Comparison of ENCODE assay signal across 10 mouse cellular contexts in genomic region chr3:94364154-94364526, GRCm38 (mm10). TPM values are rescaled to one million over a fixed set of nuclear protein-coding genes. Genes with fewer than 3 reads are reported as not detected.
DNase-seq lines count a peak whose midpoint lies in the region; ATAC-seq and TF ChIP-seq lines count a peak whose summit lies in the region.
"Had no signal": no experiment of that assay in that cellular context is flagged by ENCODE, and none has a peak within 500 bp of the region (broad histone marks: within the 10 kb centered on the region; RNA-seq: fewer than 3 reads in every experiment).

No protein-coding gene starts in this region.

- H3K4me1 ChIP-seq in heart, embryonic 13.5 days, result peaks cover 5% of the 10 kb centered on the region
- peaks cover 3% of the 10 kb centered on the region; the same call in 1 of the 2 replicates for H3K4me1 ChIP-seq in heart, embryonic 16.5 days (ENCODE audit: control insufficient read depth, insufficient read depth, low read length)
- peaks cover 9% of the 10 kb centered on the region; the same call in 1 of the 2 replicates for H3K4me1 ChIP-seq in liver, postnatal 0 days (ENCODE audit: insufficient read depth)

- no peak for ATAC-seq in heart, embryonic 13.5 days (ENCODE audit: extremely low read depth, insufficient number of reproducible peaks, low FRiP score, low TSS enrichment)
- ATAC-seq in heart, embryonic 16.5 days (replicated peaks; ENCODE audit: extremely low read depth, insufficient read depth, low FRiP score), result no peak
- no peak for ATAC-seq in liver, postnatal 0 days
- no peak for ATAC-seq in megakaryocyte, adult 5-6 weeks (ENCODE audit: poor library complexity, severe bottlenecking)

- no peak overlapping the region for H3K27ac ChIP-seq in heart, embryonic 13.5 days (replicated peaks)
- no peak overlapping the region for H3K27ac ChIP-seq in heart, embryonic 16.5 days (ENCODE audit: low read length)
- no peak overlapping the region for H3K27ac ChIP-seq in liver, postnatal 0 days (ENCODE audit: low read depth)

- no peak for TF ChIP-seq CTCF in liver, postnatal 0 days (IDR thresholded peaks at IDR 0.05; ENCODE audit: low read depth)

- peak overlapping the region; percentile 84 for H3K9ac ChIP-seq in heart, embryonic 13.5 days
- H3K9ac ChIP-seq in heart, embryonic 16.5 days (ENCODE audit: low read length), result peak overlapping the region; percentile 79
- peak overlapping the region; percentile 50; the same call in 1 of the 2 replicates for H3K9ac ChIP-seq in liver, postnatal 0 days (replicated peaks)

- H3K4me2 ChIP-seq in heart, embryonic 13.5 days, result peak overlapping the region; percentile 96
- peak overlapping the region; percentile 97 for H3K4me2 ChIP-seq in heart, embryonic 16.5 days (ENCODE audit: low read depth, low read length)
- peak overlapping the region; percentile 66 for H3K4me2 ChIP-seq in liver, postnatal 0 days (ENCODE audit: low read depth, low read length)

- peak overlapping the region; percentile 65 for H3K4me3 ChIP-seq in heart, embryonic 13.5 days
- peak overlapping the region; percentile 52 for H3K4me3 ChIP-seq in heart, embryonic 16.5 days (ENCODE audit: low read length)
- H3K4me3 ChIP-seq in liver, postnatal 0 days (ENCODE audit: low read depth, low read length), result peak overlapping the region; percentile 42

- H3K36me3 ChIP-seq in heart, embryonic 13.5 days, result no peaks in the 10 kb centered on the region
- H3K36me3 ChIP-seq in heart, embryonic 16.5 days (ENCODE audit: control insufficient read depth, insufficient read depth), result no peaks in the 10 kb centered on the region
- H3K36me3 ChIP-seq in liver, postnatal 0 days (replicated peaks; ENCODE audit: insufficient read depth, low read length), result no peaks in the 10 kb centered on the region

- peaks cover 4% of the 10 kb centered on the region; the same call in 1 of the 2 replicates for H3K9me3 ChIP-seq in heart, embryonic 13.5 days
- 0 out of 2 replicates have a peak, but pooled peaks cover 3% of the 10 kb centered on the region for H3K9me3 ChIP-seq in heart, embryonic 16.5 days (replicated peaks; ENCODE audit: control insufficient read depth, low read length)
- no peaks in the 10 kb centered on the region for H3K9me3 ChIP-seq in liver, postnatal 0 days (ENCODE audit: low read length)

- H3K27me3 ChIP-seq in heart, embryonic 13.5 days (replicated peaks), result peaks cover 66% of the 10 kb centered on the region
- H3K27me3 ChIP-seq in heart, embryonic 16.5 days (ENCODE audit: control insufficient read depth, insufficient read depth, low read length), result peaks cover 40% of the 10 kb centered on the region
- peaks cover 34% of the 10 kb centered on the region for H3K27me3 ChIP-seq in liver, postnatal 0 days (ENCODE audit: insufficient read depth, low read length)

- no peak for TF ChIP-seq EP300 in liver, postnatal 0 days (IDR thresholded peaks at IDR 0.05; ENCODE audit: low read depth)

- 5% methylated on average over 23 of the region's 23 CpGs for WGBS in heart, embryonic 13.5 days
- WGBS in heart, embryonic 16.5 days, result 3% methylated on average over 23 of the region's 23 CpGs
- WGBS in liver, postnatal 0 days (ENCODE audit: insufficient replicate concordance), result 9% methylated on average over 18 of the region's 23 CpGs

- no peak for DNase-seq in heart, postnatal 4 days
- peak; percentile 19 for DNase-seq in brain, adult 2 months (ENCODE audit: low read depth, low spot score)
- DNase-seq in liver, postnatal 0 days, result no peak
- no peak for DNase-seq in B cell, adult 2 months
- DNase-seq in thymus, adult 18-20 months, result no peak

RNA-seq across cellular contexts. Expression of gene C2cd4d, which starts 1.9 kb away (rescaled TPM):
- 0.31 and 0.52 TPM in 2 replicates for polyA plus RNA-seq in heart, embryonic 13.5 days (2015; fragmentation: Nextera tagmentation; extraction: Ambion mirVana)
- not detected for total RNA-seq in heart, postnatal 4 days (2021)
- 0.22 and 0.54 TPM in 2 replicates for polyA plus RNA-seq in heart, embryonic 16.5 days (2015; fragmentation: Nextera tagmentation; extraction: Ambion mirVana)
- 0.24 and 0.34 TPM in 2 replicates for polyA plus RNA-seq in liver, postnatal 0 days (2015; fragmentation: Nextera tagmentation; extraction: Ambion mirVana)
- not detected in 2 replicates for total RNA-seq in megakaryocyte, adult 5-6 weeks (2015)
- not detected in 2 replicates for total RNA-seq in megakaryocyte, adult 5-6 weeks (2017)
- total RNA-seq: MEL; neutrophil, adult 5-6 weeks had no signal

RNA-seq across cellular contexts. Expression of gene Rorc, which starts 8.5 kb away (rescaled TPM):
- polyA plus RNA-seq in heart, embryonic 13.5 days (2015; fragmentation: Nextera tagmentation; extraction: Ambion mirVana), result 3.3 and 3.6 TPM in 2 replicates
- total RNA-seq in heart, postnatal 4 days (2021), result 10 to 100 TPM; 17.7 to 18.1 TPM
- polyA plus RNA-seq in heart, embryonic 16.5 days (2015; fragmentation: Nextera tagmentation; extraction: Ambion mirVana), result 10.1 and 15.1 TPM in 2 replicates
- polyA plus RNA-seq in liver, postnatal 0 days (2015; fragmentation: Nextera tagmentation; extraction: Ambion mirVana), result 5.4 and 6.6 TPM in 2 replicates
- total RNA-seq in megakaryocyte, adult 5-6 weeks (2015), result 0.16 and 0.55 TPM in 2 replicates
- total RNA-seq in megakaryocyte, adult 5-6 weeks (2017), result 0.18 and 0.45 TPM in 2 replicates
- total RNA-seq: MEL had no signal

RNA-seq across cellular contexts. Expression of gene Them5, which starts 22.2 kb away (rescaled TPM):
- not detected in 2 replicates for polyA plus RNA-seq in heart, embryonic 13.5 days (2015; fragmentation: Nextera tagmentation; extraction: Ambion mirVana)
- total RNA-seq in heart, postnatal 4 days (2021), result not detected
- 0.14 TPM in 1 of 2 replicates, not detected in the other for polyA plus RNA-seq in heart, embryonic 16.5 days (2015; fragmentation: Nextera tagmentation; extraction: Ambion mirVana)
- not detected in 2 replicates for polyA plus RNA-seq in liver, postnatal 0 days (2015; fragmentation: Nextera tagmentation; extraction: Ambion mirVana)
- not detected in 2 replicates for total RNA-seq in megakaryocyte, adult 5-6 weeks (2015)
- total RNA-seq in megakaryocyte, adult 5-6 weeks (2017), result not detected in 2 replicates
- total RNA-seq: MEL; neutrophil, adult 5-6 weeks had no signal

RNA-seq across cellular contexts. Expression of gene Lingo4, which starts 34.2 kb away (rescaled TPM):
- 0.08 TPM in 2 replicates for polyA plus RNA-seq in heart, embryonic 13.5 days (2015; fragmentation: Nextera tagmentation; extraction: Ambion mirVana)
- total RNA-seq in heart, postnatal 4 days (2021), result under 1 TPM in 1 of 2 experiments, not detected in 1; 0.11 TPM
- 0.27 and 0.46 TPM in 2 replicates for polyA plus RNA-seq in heart, embryonic 16.5 days (2015; fragmentation: Nextera tagmentation; extraction: Ambion mirVana)
- polyA plus RNA-seq in liver, postnatal 0 days (2015; fragmentation: Nextera tagmentation; extraction: Ambion mirVana), result 0.38 and 0.46 TPM in 2 replicates
- total RNA-seq in megakaryocyte, adult 5-6 weeks (2015), result not detected in 2 replicates
- total RNA-seq in megakaryocyte, adult 5-6 weeks (2017), result not detected in 2 replicates
- total RNA-seq: MEL; neutrophil, adult 5-6 weeks had no signal

RNA-seq across cellular contexts. Expression of gene Tdrkh, which starts 48.9 kb away (rescaled TPM):
- polyA plus RNA-seq in heart, embryonic 13.5 days (2015; fragmentation: Nextera tagmentation; extraction: Ambion mirVana), result 8.6 and 8.8 TPM in 2 replicates
- total RNA-seq in heart, postnatal 4 days (2021), result 1 to 10 TPM; 5.8 to 7.2 TPM
- 10.1 and 12.2 TPM in 2 replicates for polyA plus RNA-seq in heart, embryonic 16.5 days (2015; fragmentation: Nextera tagmentation; extraction: Ambion mirVana)
- polyA plus RNA-seq in liver, postnatal 0 days (2015; fragmentation: Nextera tagmentation; extraction: Ambion mirVana), result 7.1 and 7.7 TPM in 2 replicates
- 2.2 and 4.8 TPM in 2 replicates for total RNA-seq in megakaryocyte, adult 5-6 weeks (2015)
- 1.1 and 4.3 TPM in 2 replicates for total RNA-seq in megakaryocyte, adult 5-6 weeks (2017)
- total RNA-seq: MEL had no signal
